Mouse (Mus musculus) thymus, adult 2 months (tissue): ENCODE data around the gene Klk8. TPM values are rescaled to one million over a fixed set of nuclear protein-coding genes. Genes with fewer than 3 reads are reported as not detected.

Experiments used
- DNase-seq: peaks from one replicate; pipeline ENCODE4 v3.0.0; 2021
- H3K27ac ChIP-seq: fragments of 200-500 bp; 2 replicates; pipeline ENCODE4 v1.5.1; 2012; ENCODE audit warnings: low read length, control low read depth; ENCODE audit not compliant: control insufficient read depth, insufficient read depth
- H3K27me3 ChIP-seq: fragments of 200-500 bp; 2 replicates; pipeline ENCODE4 v1.6.1; 2012; ENCODE audit warnings: mild to moderate bottlenecking, low read length, moderate library complexity, mixed read lengths; ENCODE audit not compliant: control insufficient read depth, insufficient read depth
- H3K36me3 ChIP-seq: fragments of 200-500 bp; 2 replicates; pipeline ENCODE4 v1.6.1; 2012; ENCODE audit warnings: mild to moderate bottlenecking, low read length, moderate library complexity; ENCODE audit not compliant: control insufficient read depth, insufficient read depth
- H3K4me1 ChIP-seq: fragments of 200-500 bp; replicated peaks from 2 replicates; pipeline ENCODE4 v1.6.1; 2012; ENCODE audit warnings: low read length; ENCODE audit not compliant: control insufficient read depth, insufficient read depth
- H3K4me3 ChIP-seq: fragments of 200-500 bp; 2 replicates; pipeline ENCODE4 v1.5.1; 2012; ENCODE audit warnings: mild to moderate bottlenecking, low read length, control low read depth, moderate library complexity; ENCODE audit not compliant: control insufficient read depth, insufficient read depth
- CTCF ChIP-seq: fragments of 200-500 bp; IDR thresholded peaks from 2 replicates; pipeline ENCODE4 v1.5.1; 2012; ENCODE audit warnings: mild to moderate bottlenecking, control low read depth, low read length, moderate library complexity, borderline replicate concordance; ENCODE audit not compliant: control insufficient read depth, poor library complexity, insufficient read depth; ENCODE audit errors: extremely low read depth
- POLR2A ChIP-seq: fragments of 200-500 bp; IDR thresholded peaks from 2 replicates; pipeline ENCODE4 v1.6.1; 2012; ENCODE audit warnings: mild to moderate bottlenecking, low read length, control low read depth, moderate library complexity; ENCODE audit not compliant: control insufficient read depth, poor library complexity, insufficient read depth; ENCODE audit errors: extremely low read depth
- WGBS: fragments of 180-500 bp; shearing (Covaris S2); methylation state at CpG from one replicate; pipeline ENCODE4 v1.1.7; 2018; 5-methylcytosine and 5-hydroxymethylcytosine counted together
- polyA plus RNA-seq: library from polyadenylated mRNA; depleted of rRNA; stranded (reverse); fragments of >200 nt; gene quantifications from 2 replicates; pipeline ENCODE4 v1.2.3, GENCODE M21; 2012

Klk8 gene
- polyA plus RNA-seq, 1 experiment = 28.9 TPM

DNA sequence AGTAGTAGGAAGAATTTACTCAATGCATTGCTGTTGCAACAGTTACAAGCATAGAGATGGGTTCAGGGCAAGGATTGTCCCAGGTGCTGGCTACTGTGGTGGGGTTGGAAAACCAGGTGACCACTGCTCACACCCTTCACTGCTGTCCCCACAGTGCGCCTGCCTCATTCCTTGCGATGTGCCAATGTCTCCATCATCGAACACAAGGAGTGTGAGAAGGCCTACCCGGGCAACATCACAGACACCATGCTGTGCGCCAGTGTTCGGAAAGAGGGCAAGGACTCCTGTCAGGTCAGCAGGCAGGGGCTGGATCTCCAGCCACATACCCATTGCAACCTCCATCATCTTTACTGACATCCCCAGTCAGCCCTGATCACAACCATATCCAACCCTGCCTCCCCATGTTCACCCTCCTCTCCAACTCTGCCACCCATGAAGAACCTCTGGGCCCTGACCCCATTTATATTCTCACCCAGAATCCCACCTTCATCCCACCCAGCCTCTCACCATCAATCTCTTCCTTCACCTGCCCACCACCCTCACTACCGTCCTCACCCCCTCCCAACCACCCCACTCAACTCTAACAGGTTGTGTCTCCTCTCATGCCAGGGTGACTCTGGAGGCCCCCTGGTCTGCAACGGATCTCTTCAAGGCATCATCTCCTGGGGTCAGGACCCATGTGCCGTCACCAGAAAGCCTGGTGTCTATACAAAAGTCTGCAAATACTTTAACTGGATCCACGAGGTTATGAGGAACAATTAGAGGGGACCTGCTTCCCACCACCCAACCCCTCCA, 19.0 kb upstream of the Klk8 start:
- 95% methylated on average over 10 of the region's 10 CpGs for WGBS
- H3K4me1 ChIP-seq = no peaks in the 10 kb centered on the region
- no peak overlapping the region for H3K27ac ChIP-seq
- TF ChIP-seq POLR2A (no peak), CTCF (no peak)
- no peak for DNase-seq
- no peak overlapping the region for H3K4me3 ChIP-seq
- no peaks in the 10 kb centered on the region for H3K27me3 ChIP-seq
- H3K36me3 ChIP-seq = no peaks in the 10 kb centered on the region

DNA sequence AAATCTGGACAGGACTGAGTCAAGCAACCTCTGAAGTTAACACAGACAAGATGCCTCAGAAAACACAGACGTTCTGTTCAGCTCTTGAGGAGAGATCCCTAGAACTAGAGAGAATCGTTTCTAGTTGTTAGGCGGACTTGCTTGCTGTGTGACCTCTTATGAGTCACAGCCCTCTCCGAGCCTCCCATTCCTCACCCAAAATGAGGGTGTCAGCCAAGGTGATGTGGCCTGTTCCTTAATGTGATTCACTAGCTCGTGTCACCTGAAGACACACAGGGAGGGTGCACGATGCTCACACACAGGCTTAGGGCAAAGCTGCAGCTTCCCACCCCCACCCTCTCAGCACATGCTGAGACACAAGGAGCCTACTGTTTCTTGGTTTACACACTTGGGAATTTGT, 17.1 kb upstream of the Klk8 start:
- Histone ChIP-seq H3K27ac (no peak overlapping the region), H3K4me1 (no peaks in the 10 kb centered on the region), H3K36me3 (no peaks in the 10 kb centered on the region), H3K4me3 (no peak overlapping the region), H3K27me3 (no peaks in the 10 kb centered on the region)
- TF ChIP-seq CTCF (no peak), POLR2A (no peak)
- DNase-seq = no peak
- WGBS = 69% methylated on average over 6 of the region's 6 CpGs

DNA sequence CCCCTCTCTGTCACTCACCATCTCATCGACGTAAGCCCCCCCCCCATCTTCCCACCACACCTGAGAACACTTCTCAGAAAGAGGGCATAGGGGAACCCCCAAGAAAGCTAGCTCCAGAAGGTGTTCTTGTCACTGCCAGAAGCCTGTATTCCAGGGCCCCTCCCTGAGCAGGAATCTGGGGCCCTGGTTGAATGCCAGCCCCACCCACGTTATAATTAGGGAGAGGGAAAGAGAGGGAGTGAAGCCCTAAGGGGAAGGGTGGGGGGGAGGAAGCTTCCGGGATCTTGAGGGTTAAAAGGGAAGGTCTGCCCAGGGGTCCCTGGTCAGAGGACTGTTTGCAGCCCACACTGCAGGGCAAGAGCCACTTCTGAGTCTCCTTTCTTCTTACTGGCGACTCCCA, 16.6 kb upstream of the Klk8 start, which contains the start of gene Klk10:
Gene Klk10, plus strand, starts transcription at position 290 of the 400 bp plus-strand sequence.
- Histone ChIP-seq H3K36me3 (no peaks in the 10 kb centered on the region), H3K27ac (no peak within 1 kb of the TSS), H3K27me3 (no peaks in the 10 kb centered on the region), H3K4me1 (no peaks in the 10 kb centered on the region), H3K4me3 (no peak within 1 kb of the TSS)
- DNase-seq = no peak
- WGBS = 48% methylated on average over 5 of the region's 5 CpGs
- TF ChIP-seq POLR2A (no peak), CTCF (no peak)

DNA sequence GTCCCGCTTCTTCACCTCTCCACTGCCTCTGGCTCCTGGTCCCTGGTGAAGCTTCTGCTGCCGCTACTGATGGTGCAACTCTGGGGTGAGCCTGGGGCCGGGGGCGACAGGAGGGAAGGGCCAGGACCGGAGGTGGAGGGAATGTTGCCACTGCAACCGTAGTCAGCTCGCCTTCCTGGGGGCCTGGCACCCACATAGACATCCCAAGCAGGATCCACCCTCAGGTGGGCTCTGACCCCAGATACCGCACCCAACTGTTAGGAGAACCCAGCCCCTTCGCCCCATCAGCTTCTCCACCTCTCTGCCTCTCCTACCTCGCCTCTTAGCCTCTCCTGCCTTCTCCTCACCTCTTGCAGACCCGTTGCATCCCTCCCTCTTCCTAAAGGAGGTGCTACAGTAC, 15.8 kb upstream of the Klk8 start:
- H3K27ac ChIP-seq = no peak overlapping the region
- no peaks in the 10 kb centered on the region for H3K36me3 ChIP-seq
- TF ChIP-seq CTCF = no peak
- no peak for TF ChIP-seq POLR2A
- no peaks in the 10 kb centered on the region for H3K27me3 ChIP-seq
- no peak overlapping the region for H3K4me3 ChIP-seq
- WGBS = 93% methylated on average over 11 of the region's 11 CpGs
- H3K4me1 ChIP-seq = no peaks in the 10 kb centered on the region
- DNase-seq = no peak

DNA sequence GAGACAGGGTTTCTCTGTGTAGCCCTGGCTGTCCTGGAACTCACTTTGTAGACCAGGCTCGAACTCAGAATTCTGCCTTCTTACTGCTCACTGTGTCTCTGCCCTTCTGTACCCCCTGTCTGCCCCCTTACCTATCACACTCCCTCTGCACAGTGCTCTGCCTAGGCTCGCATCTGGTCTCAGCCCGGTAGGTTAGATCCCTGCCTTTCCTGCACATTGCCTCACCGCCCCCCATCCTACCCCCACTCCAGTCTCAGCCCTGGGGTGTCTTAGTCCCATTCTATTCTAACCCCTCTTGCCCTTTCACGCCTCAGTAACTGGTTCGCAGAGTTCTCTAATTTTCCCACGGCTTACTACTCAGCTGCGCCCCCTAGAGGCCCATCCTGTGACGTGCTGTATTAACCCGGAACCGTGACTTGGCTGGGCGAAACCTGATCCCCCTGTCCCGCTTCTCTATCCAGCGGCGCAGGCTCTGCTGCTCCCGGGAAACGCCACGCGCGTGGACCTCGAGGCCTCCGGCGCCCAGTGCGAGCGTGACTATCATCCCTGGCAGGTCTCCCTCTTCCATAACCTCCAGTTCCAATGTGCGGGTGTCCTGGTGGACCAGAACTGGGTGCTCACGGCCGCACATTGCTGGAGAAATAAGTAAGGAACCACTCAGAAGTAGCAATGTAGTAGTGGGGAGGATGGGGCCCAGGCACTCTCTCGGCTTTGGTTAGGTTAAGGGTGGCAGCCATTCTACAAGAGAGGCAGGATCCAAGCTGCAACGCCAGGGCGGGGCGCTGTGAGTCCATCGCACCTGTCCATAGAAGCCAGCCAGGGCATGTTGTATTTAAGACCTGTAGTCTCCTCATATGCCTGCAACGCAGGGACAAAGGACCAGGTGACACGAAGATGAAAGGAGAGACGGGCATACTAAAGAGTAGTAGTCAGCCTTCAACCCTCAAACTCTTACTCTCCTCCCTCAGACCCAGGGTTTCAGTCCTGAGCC, 14.8 kb upstream of the Klk8 start:
- DNase-seq = peak; percentile 68
- peak; percentile 78; the same call in 1 of the 2 replicates for TF ChIP-seq CTCF
- no peak for TF ChIP-seq POLR2A
- Histone ChIP-seq H3K27ac (no peak overlapping the region), H3K36me3 (no peaks in the 10 kb centered on the region), H3K27me3 (no peaks in the 10 kb centered on the region), H3K4me3 (no peak overlapping the region), H3K4me1 (no peaks in the 10 kb centered on the region)
- WGBS = 12% methylated on average over 36 of the region's 36 CpGs

DNA sequence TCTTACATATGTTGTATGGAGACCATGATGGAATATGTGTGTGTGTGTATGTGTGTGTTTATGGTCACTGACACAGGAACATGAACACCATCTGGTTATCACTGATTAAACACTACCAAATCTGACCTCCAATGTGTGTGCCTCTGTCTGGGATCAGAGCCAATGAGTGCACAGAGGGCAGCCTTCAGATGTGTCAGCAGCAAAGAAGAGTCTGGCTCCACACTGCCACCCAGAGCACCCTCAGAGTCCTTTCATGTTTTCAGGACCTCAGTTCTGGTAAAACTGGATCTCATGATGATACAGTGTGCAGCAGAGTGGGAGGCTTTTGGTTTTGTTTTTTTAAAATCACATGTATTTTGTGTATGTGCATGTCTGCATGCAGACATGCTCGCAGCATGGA, 12.1 kb upstream of the Klk8 start:
- no peaks in the 10 kb centered on the region for H3K36me3 ChIP-seq
- no peak for DNase-seq
- WGBS = 79% methylated on average over 1 of the region's 1 CpGs
- no peak overlapping the region for H3K4me3 ChIP-seq
- TF ChIP-seq POLR2A (no peak), CTCF (no peak)
- H3K27me3 ChIP-seq = no peaks in the 10 kb centered on the region
- no peak overlapping the region for H3K27ac ChIP-seq
- no peaks in the 10 kb centered on the region for H3K4me1 ChIP-seq
